Mouse (Mus musculus): Measurements from ENCODE around the gene Spats2. TPM values are rescaled to one million over a fixed set of nuclear protein-coding genes. Genes with fewer than 3 reads are reported as not detected.
A peak's percentile ranks its signal among the peaks of the same experiment; 100 is the strongest.

Gene Spats2
- polyA plus RNA-seq, 1 experiment = 25.4 TPM

DNA sequence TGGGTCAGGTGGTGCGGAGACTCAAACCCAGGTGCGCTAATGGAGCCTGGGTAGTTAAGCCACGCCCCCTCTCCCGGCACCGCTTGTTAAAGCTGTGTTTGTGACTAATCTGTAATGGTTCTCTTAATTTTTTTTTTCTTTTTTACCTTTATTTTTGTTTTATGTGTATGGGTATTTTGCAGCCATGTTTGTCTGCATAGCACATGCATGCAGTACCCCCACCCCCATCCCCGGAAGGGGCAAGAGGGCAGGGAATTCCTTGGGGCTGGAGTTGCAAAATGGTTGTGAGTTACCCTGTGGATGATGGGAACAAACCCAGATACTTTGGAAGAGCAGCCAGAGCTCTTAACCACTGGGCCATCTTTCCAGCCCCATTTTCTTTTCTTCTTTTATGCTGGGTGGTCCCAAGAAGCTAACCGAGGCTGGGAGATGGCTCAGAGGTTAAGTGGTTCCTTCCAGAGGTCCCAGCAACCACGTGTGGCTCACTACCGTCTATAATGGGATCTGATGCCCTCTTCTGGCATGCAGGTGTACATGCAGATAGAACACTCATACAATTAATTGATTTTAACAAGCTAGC, 12.2 kb upstream of the Spats2 start:
- H3ac ChIP-seq (ENCODE audit: control insufficient read depth, insufficient read length, low read depth) = no peak overlapping the region
- no peak overlapping the region for H3K4me3 ChIP-seq (ENCODE audit: insufficient read depth, poor library complexity, severe bottlenecking)
- no peaks in the 10 kb centered on the region for H3K79me2 ChIP-seq (ENCODE audit: control insufficient read depth, insufficient read depth)
- TF ChIP-seq CTCF (IDR thresholded peaks at IDR 0.05; ENCODE audit: control insufficient read depth, insufficient read depth, insufficient read length) (peak; percentile 8), MYOG (IDR thresholded peaks at IDR 0.05; ENCODE audit: control insufficient read depth, extremely low read depth, insufficient read length) (no peak), FOSL1 (IDR thresholded peaks at IDR 0.05; ENCODE audit: insufficient read depth, low read length, poor library complexity, severe bottlenecking) (no peak), MAX (IDR thresholded peaks at IDR 0.05) (peak; percentile 68), CEBPB (IDR thresholded peaks at IDR 0.05; ENCODE audit: low read depth) (no peak), USF1 (IDR thresholded peaks at IDR 0.05; ENCODE audit: low read depth) (peak; percentile 62), MYOD1 (IDR thresholded peaks at IDR 0.05; ENCODE audit: control insufficient read depth, insufficient read length, low read depth) (no peak)
- H3K27me3 ChIP-seq (ENCODE audit: control insufficient read depth, insufficient read depth, insufficient read length) = no peaks in the 10 kb centered on the region
- H3K79me3 ChIP-seq (ENCODE audit: low read depth) = no peaks in the 10 kb centered on the region
- H3K36me3 ChIP-seq (ENCODE audit: control insufficient read depth, insufficient read depth) = no peaks in the 10 kb centered on the region

GRCm38 (mm10) chr15:99114312-99115064, 11.2 kb upstream of the Spats2 start:
- Histone ChIP-seq H3K36me3 (ENCODE audit: control insufficient read depth, insufficient read depth) (no peaks in the 10 kb centered on the region), H3K4me3 (ENCODE audit: insufficient read depth, poor library complexity, severe bottlenecking) (no peak overlapping the region), H3ac (ENCODE audit: control insufficient read depth, insufficient read length, low read depth) (no peak overlapping the region), H3K79me2 (ENCODE audit: control insufficient read depth, insufficient read depth) (no peaks in the 10 kb centered on the region), H3K79me3 (ENCODE audit: low read depth) (no peaks in the 10 kb centered on the region), H3K27me3 (ENCODE audit: control insufficient read depth, insufficient read depth, insufficient read length) (no peaks in the 10 kb centered on the region)
- TF ChIP-seq CEBPB (IDR thresholded peaks at IDR 0.05; ENCODE audit: low read depth) (no peak), MAX (IDR thresholded peaks at IDR 0.05) (no peak), USF1 (IDR thresholded peaks at IDR 0.05; ENCODE audit: low read depth) (no peak), FOSL1 (IDR thresholded peaks at IDR 0.05; ENCODE audit: insufficient read depth, low read length, poor library complexity, severe bottlenecking) (no peak), MYOG (IDR thresholded peaks at IDR 0.05; ENCODE audit: control insufficient read depth, extremely low read depth, insufficient read length) (no peak)

DNA sequence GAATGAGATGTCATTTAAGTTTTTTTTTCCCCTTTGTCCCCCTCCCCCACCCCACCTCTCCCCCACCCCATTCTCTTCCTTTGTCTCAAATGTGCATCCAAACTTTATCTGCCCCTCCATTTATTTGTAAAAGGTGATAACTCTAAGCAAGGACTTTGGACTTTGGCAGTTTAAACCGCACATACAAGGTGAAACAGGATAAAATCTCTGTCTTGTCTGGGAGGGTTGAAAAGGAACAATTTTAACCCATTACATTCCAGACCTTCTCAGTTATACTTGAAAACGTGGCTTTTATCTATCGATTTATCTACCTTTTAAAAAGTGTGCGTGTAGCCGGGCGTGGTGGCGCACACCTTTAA, 10.7 kb upstream of the Spats2 start:
- Histone ChIP-seq H3ac (ENCODE audit: control insufficient read depth, insufficient read length, low read depth) (no peak overlapping the region), H3K79me2 (ENCODE audit: control insufficient read depth, insufficient read depth) (no peaks in the 10 kb centered on the region), H3K79me3 (ENCODE audit: low read depth) (no peaks in the 10 kb centered on the region), H3K4me3 (ENCODE audit: insufficient read depth, poor library complexity, severe bottlenecking) (no peak overlapping the region), H3K36me3 (ENCODE audit: control insufficient read depth, insufficient read depth) (no peaks in the 10 kb centered on the region), H3K27me3 (ENCODE audit: control insufficient read depth, insufficient read depth, insufficient read length) (no peaks in the 10 kb centered on the region)
- TF ChIP-seq MYOD1 (IDR thresholded peaks at IDR 0.05; ENCODE audit: control insufficient read depth, insufficient read length, low read depth) = no peak

DNA sequence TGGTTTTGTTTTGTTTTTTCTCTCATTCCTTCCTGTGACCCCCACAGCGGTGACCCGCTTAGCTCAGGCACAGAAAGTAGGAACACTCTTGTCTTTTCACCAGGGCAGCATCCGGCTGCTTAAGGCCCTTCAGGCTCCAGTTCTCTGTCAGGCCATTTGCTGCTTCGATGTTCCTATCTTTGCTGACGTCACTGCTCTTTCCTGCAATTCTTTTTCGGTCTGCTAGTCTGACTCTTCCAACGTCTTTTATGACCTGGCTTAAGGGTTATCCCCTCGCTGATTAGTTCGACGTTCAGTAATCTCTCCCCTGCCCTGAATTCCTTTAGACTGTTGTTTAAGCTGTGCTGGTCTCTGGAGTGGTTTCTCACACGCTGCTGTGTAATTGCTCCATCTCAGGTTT, 9.2 kb upstream of the Spats2 start:
- Histone ChIP-seq H3K79me3 (ENCODE audit: low read depth) (no peaks in the 10 kb centered on the region), H3K36me3 (ENCODE audit: control insufficient read depth, insufficient read depth) (no peaks in the 10 kb centered on the region), H3K27me3 (ENCODE audit: control insufficient read depth, insufficient read depth, insufficient read length) (no peaks in the 10 kb centered on the region), H3K79me2 (ENCODE audit: control insufficient read depth, insufficient read depth) (no peaks in the 10 kb centered on the region), H3K4me3 (ENCODE audit: insufficient read depth, poor library complexity, severe bottlenecking) (no peak overlapping the region), H3ac (ENCODE audit: control insufficient read depth, insufficient read length, low read depth) (no peak overlapping the region)
- no peak for TF ChIP-seq USF1 (IDR thresholded peaks at IDR 0.05; ENCODE audit: low read depth)
- no peak for TF ChIP-seq CTCF (IDR thresholded peaks at IDR 0.05; ENCODE audit: control insufficient read depth, insufficient read depth, insufficient read length)
- no peak for TF ChIP-seq FOSL1 (IDR thresholded peaks at IDR 0.05; ENCODE audit: insufficient read depth, low read length, poor library complexity, severe bottlenecking)
- no peak for TF ChIP-seq MYOG (IDR thresholded peaks at IDR 0.05; ENCODE audit: control insufficient read depth, extremely low read depth, insufficient read length)
- no peak for TF ChIP-seq MYOD1 (IDR thresholded peaks at IDR 0.05; ENCODE audit: control insufficient read depth, insufficient read length, low read depth)
- TF ChIP-seq MAX (IDR thresholded peaks at IDR 0.05) = no peak
- TF ChIP-seq CEBPB (IDR thresholded peaks at IDR 0.05; ENCODE audit: low read depth) = no peak

GRCm38 (mm10) chr15:99120814-99121213, 4.9 kb upstream of the Spats2 start:
- Histone ChIP-seq H3K36me3 (ENCODE audit: control insufficient read depth, insufficient read depth) (no peaks in the 10 kb centered on the region), H3K79me3 (ENCODE audit: low read depth) (no peaks in the 10 kb centered on the region), H3K27me3 (ENCODE audit: control insufficient read depth, insufficient read depth, insufficient read length) (no peaks in the 10 kb centered on the region), H3K4me3 (ENCODE audit: insufficient read depth, poor library complexity, severe bottlenecking) (no peak overlapping the region), H3K79me2 (ENCODE audit: control insufficient read depth, insufficient read depth) (no peaks in the 10 kb centered on the region), H3ac (ENCODE audit: control insufficient read depth, insufficient read length, low read depth) (no peak overlapping the region)
- no peak for TF ChIP-seq FOSL1 (IDR thresholded peaks at IDR 0.05; ENCODE audit: insufficient read depth, low read length, poor library complexity, severe bottlenecking)
- TF ChIP-seq USF1 (IDR thresholded peaks at IDR 0.05; ENCODE audit: low read depth) = no peak
- no peak for TF ChIP-seq MYOG (IDR thresholded peaks at IDR 0.05; ENCODE audit: control insufficient read depth, extremely low read depth, insufficient read length)
- no peak for TF ChIP-seq MAX (IDR thresholded peaks at IDR 0.05)
- TF ChIP-seq MYOD1 (IDR thresholded peaks at IDR 0.05; ENCODE audit: control insufficient read depth, insufficient read length, low read depth) = no peak
- TF ChIP-seq CTCF (IDR thresholded peaks at IDR 0.05; ENCODE audit: control insufficient read depth, insufficient read depth, insufficient read length) = no peak
- no peak for TF ChIP-seq CEBPB (IDR thresholded peaks at IDR 0.05; ENCODE audit: low read depth)

- Histone ChIP-seq H3ac (ENCODE audit: control insufficient read depth, insufficient read length, low read depth) (no peak overlapping the region), H3K27me3 (ENCODE audit: control insufficient read depth, insufficient read depth, insufficient read length) (no peaks in the 10 kb centered on the region), H3K36me3 (ENCODE audit: control insufficient read depth, insufficient read depth) (no peaks in the 10 kb centered on the region), H3K79me3 (ENCODE audit: low read depth) (peaks cover 8% of the 10 kb centered on the region), H3K79me2 (ENCODE audit: control insufficient read depth, insufficient read depth) (peaks cover 11% of the 10 kb centered on the region), H3K4me3 (ENCODE audit: insufficient read depth, poor library complexity, severe bottlenecking) (no peak overlapping the region)
- no peak for TF ChIP-seq CEBPB (IDR thresholded peaks at IDR 0.05; ENCODE audit: low read depth)
- no peak for TF ChIP-seq USF1 (IDR thresholded peaks at IDR 0.05; ENCODE audit: low read depth)
- no peak for TF ChIP-seq CTCF (IDR thresholded peaks at IDR 0.05; ENCODE audit: control insufficient read depth, insufficient read depth, insufficient read length)
- TF ChIP-seq MAX (IDR thresholded peaks at IDR 0.05) = no peak
Observed at GRCm38 (mm10) chr15:99122642-99123041, 3.1 kb upstream of the Spats2 start.

Measured in C2C12 (cell line).